Mouse (Mus musculus): ENCODE data around the gene Grn.
"Not testable (repeated sequence)": the region's sequence is repeated elsewhere in the genome, so short reads cannot be mapped to it uniquely, and the experiment has no call there.

Gene Grn

GRCm38 (mm10) chr11:102401898-102402500 lies 28.1 kb upstream of the Grn start:
- no peak for DNase-seq (ENCODE audit: low read depth, low spot score)

GRCm38 (mm10) chr11:102403657-102404056 lies 26.5 kb upstream of the Grn start:
- no peak for DNase-seq (ENCODE audit: low read depth, low spot score)

GRCm38 (mm10) chr11:102404161-102405010 lies 25.7 kb upstream of the Grn start:
- no peak for DNase-seq (ENCODE audit: low read depth, low spot score)

- DNase-seq (ENCODE audit: low read depth, low spot score): no peak
These were observed 24.4 kb upstream of the Grn start for GRCm38 (mm10) chr11:102405544-102406285.

GRCm38 (mm10) chr11:102406401-102406800 lies 23.7 kb upstream of the Grn start:
- DNase-seq (ENCODE audit: low read depth, low spot score): no peak

- peak; percentile 88 for DNase-seq (ENCODE audit: low read depth, low spot score)
These were observed 22.9 kb upstream of the Grn start for GRCm38 (mm10) chr11:102406900-102407833.

GRCm38 (mm10) chr11:102407834-102408215 lies 22.3 kb upstream of the Grn start, which contains the start of gene Slc25a39:
Slc25a39 (minus strand) TSS chr11:102407946.
- no peak for DNase-seq (ENCODE audit: low read depth, low spot score)

GRCm38 (mm10) chr11:102408344-102408876 lies 21.7 kb upstream of the Grn start:
- peak; percentile 99 for DNase-seq (ENCODE audit: low read depth, low spot score)

GRCm38 (mm10) chr11:102408888-102409794 lies 21.0 kb upstream of the Grn start:
- no peak for DNase-seq (ENCODE audit: low read depth, low spot score)

GRCm38 (mm10) chr11:102409795-102410330 lies 20.3 kb upstream of the Grn start:
- no peak for DNase-seq (ENCODE audit: low read depth, low spot score)

GRCm38 (mm10) chr11:102410345-102410744 lies 19.8 kb upstream of the Grn start:
- not testable (repeated sequence) for DNase-seq (ENCODE audit: low read depth, low spot score)

- no peak for DNase-seq (ENCODE audit: low read depth, low spot score)
These were observed 19.1 kb upstream of the Grn start for GRCm38 (mm10) chr11:102411061-102411460.

- peak; percentile 91 for DNase-seq (ENCODE audit: low read depth, low spot score)
These were observed 18.4 kb upstream of the Grn start for GRCm38 (mm10) chr11:102411704-102412103.

- no peak for DNase-seq (ENCODE audit: low read depth, low spot score)
These were observed 17.1 kb upstream of the Grn start for GRCm38 (mm10) chr11:102413059-102413458.

GRCm38 (mm10) chr11:102415034-102415802 lies 14.9 kb upstream of the Grn start:
- no peak for DNase-seq (ENCODE audit: low read depth, low spot score)

- no peak for DNase-seq (ENCODE audit: low read depth, low spot score)
These were observed 13.0 kb upstream of the Grn start for GRCm38 (mm10) chr11:102417160-102417559.

GRCm38 (mm10) chr11:102418887-102419286 lies 11.2 kb upstream of the Grn start:
- DNase-seq (ENCODE audit: low read depth, low spot score): no peak

- no peak for DNase-seq (ENCODE audit: low read depth, low spot score)
These were observed 8.6 kb upstream of the Grn start for GRCm38 (mm10) chr11:102421559-102421958.

GRCm38 (mm10) chr11:102424666-102425065 lies 5.4 kb upstream of the Grn start:
- no peak for DNase-seq (ENCODE audit: low read depth, low spot score)

All from forelimb bud, embryonic 11.5 days (tissue).